Mouse (Mus musculus): ENCODE measurements around the gene Gse1.
A peak's percentile ranks its signal among the peaks of the same experiment; 100 is the strongest.

Gse1 gene

GRCm38 (mm10) chr8:120227891-120228591, at the start of gene Gse1:
TSS of gene Gse1 (plus strand) at chr8:120228456.
- DNase-seq (ENCODE audit: extremely low read depth, low read depth) = no peak

- peak; percentile 59 for DNase-seq (ENCODE audit: extremely low read depth, low read depth)
Measured at GRCm38 (mm10) chr8:120179027-120179431, 49.2 kb upstream of the Gse1 start.

- no peak for DNase-seq (ENCODE audit: extremely low read depth, low read depth)
Measured at GRCm38 (mm10) chr8:120180445-120180970, 47.7 kb upstream of the Gse1 start.

- no peak for DNase-seq (ENCODE audit: extremely low read depth, low read depth)
Measured at GRCm38 (mm10) chr8:120181274-120181673, 47.0 kb upstream of the Gse1 start.

- no peak for DNase-seq (ENCODE audit: extremely low read depth, low read depth)
Measured at GRCm38 (mm10) chr8:120181861-120182414, 46.3 kb upstream of the Gse1 start.

GRCm38 (mm10) chr8:120184366-120184765, 43.9 kb upstream of the Gse1 start:
- DNase-seq (ENCODE audit: extremely low read depth, low read depth) = no peak

- no peak for DNase-seq (ENCODE audit: extremely low read depth, low read depth)
Measured at GRCm38 (mm10) chr8:120184850-120185792, 43.1 kb upstream of the Gse1 start.

- DNase-seq (ENCODE audit: extremely low read depth, low read depth) = no peak
Measured at GRCm38 (mm10) chr8:120186454-120186853, 41.8 kb upstream of the Gse1 start.

GRCm38 (mm10) chr8:120188510-120188909, 39.7 kb upstream of the Gse1 start:
- no peak for DNase-seq (ENCODE audit: extremely low read depth, low read depth)

- no peak for DNase-seq (ENCODE audit: extremely low read depth, low read depth)
Measured at GRCm38 (mm10) chr8:120189440-120189839, 38.8 kb upstream of the Gse1 start.

- no peak for DNase-seq (ENCODE audit: extremely low read depth, low read depth)
Measured at GRCm38 (mm10) chr8:120190107-120190809, 38.0 kb upstream of the Gse1 start.

- DNase-seq (ENCODE audit: extremely low read depth, low read depth) = no peak
Measured at GRCm38 (mm10) chr8:120190810-120191413, 37.3 kb upstream of the Gse1 start.

- no peak for DNase-seq (ENCODE audit: extremely low read depth, low read depth)
Measured at GRCm38 (mm10) chr8:120191633-120192032, 36.6 kb upstream of the Gse1 start.

GRCm38 (mm10) chr8:120192118-120192517, 36.1 kb upstream of the Gse1 start:
- DNase-seq (ENCODE audit: extremely low read depth, low read depth) = no peak

- no peak for DNase-seq (ENCODE audit: extremely low read depth, low read depth)
Measured at GRCm38 (mm10) chr8:120201351-120201750, 26.9 kb upstream of the Gse1 start.

- no peak for DNase-seq (ENCODE audit: extremely low read depth, low read depth)
Measured at GRCm38 (mm10) chr8:120202546-120202945, 25.7 kb upstream of the Gse1 start.

GRCm38 (mm10) chr8:120204736-120205360, 23.4 kb upstream of the Gse1 start:
- DNase-seq (ENCODE audit: extremely low read depth, low read depth) = no peak

- DNase-seq (ENCODE audit: extremely low read depth, low read depth) = no peak
Measured at GRCm38 (mm10) chr8:120205916-120206315, 22.3 kb upstream of the Gse1 start.

GRCm38 (mm10) chr8:120207364-120207763, 20.9 kb upstream of the Gse1 start:
- no peak for DNase-seq (ENCODE audit: extremely low read depth, low read depth)

- DNase-seq (ENCODE audit: extremely low read depth, low read depth) = no peak
Measured at GRCm38 (mm10) chr8:120208113-120208512, 20.1 kb upstream of the Gse1 start.
